ENCODE assay signal across 32 mouse cellular contexts in genomic region chr14:78048674-78049073, GRCm38 (mm10). TPM values are rescaled to one million over a fixed set of nuclear protein-coding genes. Genes with fewer than 3 reads are reported as not detected.
DNase-seq lines count a peak whose midpoint lies in the region; ATAC-seq and TF ChIP-seq lines count a peak whose summit lies in the region.
"Had no signal": no experiment of that assay in that cellular context is flagged by ENCODE, and none has a peak within 500 bp of the region (broad histone marks: within the 10 kb centered on the region; RNA-seq: fewer than 3 reads in every experiment).

No protein-coding gene starts in this region.

- H3K4me3 ChIP-seq in intestine, postnatal 0 days (ENCODE audit: low read depth, low read length) = no peak overlapping the region
- H3K4me3 ChIP-seq in intestine, embryonic 16.5 days (ENCODE audit: low read length) = no peak overlapping the region
- no peak overlapping the region for H3K4me3 ChIP-seq in lung, postnatal 0 days (ENCODE audit: low read depth, low read length)
- no peak overlapping the region for H3K4me3 ChIP-seq in neural tube, embryonic 13.5 days
- H3K4me3 ChIP-seq: embryonic facial prominence, embryonic 12.5 days; embryonic facial prominence, embryonic 15.5 days; gastrocnemius, adult 2 months; heart, embryonic 13.5 days had no signal

- H3K36me3 ChIP-seq in intestine, postnatal 0 days (ENCODE audit: control insufficient read depth, insufficient read depth) = no peaks in the 10 kb centered on the region
- no peaks in the 10 kb centered on the region for H3K36me3 ChIP-seq in intestine, embryonic 16.5 days (ENCODE audit: control insufficient read depth, insufficient read depth, low read length)
- no peaks in the 10 kb centered on the region for H3K36me3 ChIP-seq in lung, postnatal 0 days (ENCODE audit: insufficient read depth, low read length)
- no peaks in the 10 kb centered on the region for H3K36me3 ChIP-seq in neural tube, embryonic 13.5 days
- H3K36me3 ChIP-seq: embryonic facial prominence, embryonic 12.5 days; embryonic facial prominence, embryonic 15.5 days; G1E; heart, embryonic 13.5 days had no signal

- DNase-seq in lung, postnatal 0 days (ENCODE audit: low spot score) = peak; percentile 55
- no peak for DNase-seq in lung, postnatal 10 days
- no peak for DNase-seq in neural tube, embryonic 10.5 days (ENCODE audit: extremely low spot score, low spot score)
- DNase-seq in left cerebral cortex, postnatal 4 days = no peak
- DNase-seq: adrenal gland, postnatal 10 days; adrenal gland, postnatal 36 days; B cell, adult 2 months; cerebellum, adult 18-20 months; cerebellum, adult 9-10 months; cerebellum, postnatal 14 days; forebrain, postnatal 0 days; gastrocnemius, adult 2 months; gastrocnemius, postnatal 14 days; heart, adult 18-20 months; heart, postnatal 14 days; heart, postnatal 4 days had no signal

- H3K4me1 ChIP-seq in intestine, postnatal 0 days (replicated peaks; ENCODE audit: control insufficient read depth, insufficient read depth, low read length) = no peaks in the 10 kb centered on the region
- H3K4me1 ChIP-seq in intestine, embryonic 16.5 days (ENCODE audit: control insufficient read depth, insufficient read depth, low read length) = no peaks in the 10 kb centered on the region
- no peaks in the 10 kb centered on the region for H3K4me1 ChIP-seq in lung, postnatal 0 days (ENCODE audit: insufficient read depth, low read depth, low read length)
- peaks cover 20% of the 10 kb centered on the region for H3K4me1 ChIP-seq in neural tube, embryonic 13.5 days (replicated peaks)
- H3K4me1 ChIP-seq: embryonic facial prominence, embryonic 12.5 days; embryonic facial prominence, embryonic 15.5 days; heart, embryonic 13.5 days had no signal

- H3K9me3 ChIP-seq in intestine, postnatal 0 days (ENCODE audit: control insufficient read depth) = no peaks in the 10 kb centered on the region
- H3K9me3 ChIP-seq in intestine, embryonic 16.5 days (ENCODE audit: control insufficient read depth, low read length) = no peaks in the 10 kb centered on the region
- H3K9me3 ChIP-seq in lung, postnatal 0 days (ENCODE audit: low read length) = no peaks in the 10 kb centered on the region
- no peaks in the 10 kb centered on the region for H3K9me3 ChIP-seq in neural tube, embryonic 13.5 days
- H3K9me3 ChIP-seq: embryonic facial prominence, embryonic 12.5 days; embryonic facial prominence, embryonic 15.5 days; heart, embryonic 13.5 days had no signal

- H3K27ac ChIP-seq in intestine, postnatal 0 days (ENCODE audit: low read depth, low read length) = no peak overlapping the region
- no peak overlapping the region for H3K27ac ChIP-seq in intestine, embryonic 16.5 days (ENCODE audit: low read length)
- no peak overlapping the region for H3K27ac ChIP-seq in lung, postnatal 0 days (ENCODE audit: low read length)
- H3K27ac ChIP-seq in neural tube, embryonic 13.5 days (replicated peaks) = peak overlapping the region; percentile 63
- H3K27ac ChIP-seq: embryonic facial prominence, embryonic 12.5 days; embryonic facial prominence, embryonic 15.5 days; gastrocnemius, adult 2 months; heart, embryonic 13.5 days; hindbrain, embryonic 14.5 days had no signal

- no peak for TF ChIP-seq EP300 in lung, postnatal 0 days (IDR thresholded peaks at IDR 0.05)

- ATAC-seq in intestine, postnatal 0 days = no peak
- ATAC-seq in intestine, embryonic 16.5 days = no peak
- ATAC-seq in lung, postnatal 0 days = peak; percentile 52
- ATAC-seq in neural tube, embryonic 13.5 days (ENCODE audit: low read depth) = no peak
- ATAC-seq: forebrain, embryonic 14.5 days; forebrain, postnatal 0 days; Patski had no signal

- intact Hi-C loops in left cerebral cortex, postnatal 4 days (cut with DNase I) = no loop called here

- no peak overlapping the region for H3K4me2 ChIP-seq in intestine, postnatal 0 days (replicated peaks; ENCODE audit: low read depth)
- no peak overlapping the region for H3K4me2 ChIP-seq in intestine, embryonic 16.5 days (ENCODE audit: low read depth, low read length)
- H3K4me2 ChIP-seq in lung, postnatal 0 days (replicated peaks; ENCODE audit: low read depth, low read length) = no peak overlapping the region
- H3K4me2 ChIP-seq in neural tube, embryonic 13.5 days = no peak overlapping the region
- H3K4me2 ChIP-seq: embryonic facial prominence, embryonic 12.5 days; embryonic facial prominence, embryonic 15.5 days; heart, embryonic 13.5 days; hindbrain, embryonic 14.5 days had no signal

- peak; percentile 44 for TF ChIP-seq CTCF in intestine, postnatal 0 days (IDR thresholded peaks at IDR 0.05; ENCODE audit: low read depth)
- TF ChIP-seq CTCF in lung, postnatal 0 days (IDR thresholded peaks at IDR 0.05) = no peak

- no peak overlapping the region for H3K9ac ChIP-seq in intestine, postnatal 0 days (ENCODE audit: low read depth, low read length)
- H3K9ac ChIP-seq in intestine, embryonic 16.5 days (ENCODE audit: low read depth, low read length) = no peak overlapping the region
- H3K9ac ChIP-seq in lung, postnatal 0 days (replicated peaks; ENCODE audit: low read depth) = no peak overlapping the region
- no peak overlapping the region for H3K9ac ChIP-seq in neural tube, embryonic 13.5 days
- H3K9ac ChIP-seq: embryonic facial prominence, embryonic 12.5 days; embryonic facial prominence, embryonic 15.5 days; forebrain, postnatal 0 days; heart, embryonic 13.5 days; hindbrain, embryonic 14.5 days had no signal

- 57% methylated on average over 4 of the region's 4 CpGs for WGBS in intestine, postnatal 0 days
- WGBS in intestine, embryonic 16.5 days = 62% methylated on average over 4 of the region's 4 CpGs
- WGBS in lung, postnatal 0 days = 39% methylated on average over 4 of the region's 4 CpGs
- 78% methylated on average over 4 of the region's 4 CpGs for WGBS in neural tube, embryonic 13.5 days

- no peaks in the 10 kb centered on the region for H3K27me3 ChIP-seq in intestine, postnatal 0 days (replicated peaks; ENCODE audit: control insufficient read depth, insufficient read depth, low read length)
- no peaks in the 10 kb centered on the region for H3K27me3 ChIP-seq in intestine, embryonic 16.5 days (replicated peaks; ENCODE audit: control insufficient read depth, insufficient read depth, low read length)
- no peaks in the 10 kb centered on the region for H3K27me3 ChIP-seq in lung, postnatal 0 days (replicated peaks; ENCODE audit: insufficient read depth, low read length)
- no peaks in the 10 kb centered on the region for H3K27me3 ChIP-seq in neural tube, embryonic 13.5 days
- H3K27me3 ChIP-seq: CH12.LX; embryonic facial prominence, embryonic 12.5 days; embryonic facial prominence, embryonic 15.5 days; heart, embryonic 13.5 days had no signal

RNA-seq across cellular contexts. Expression of gene Fam216b, which starts 40.1 kb away (rescaled TPM):
- 0.09 TPM in 1 of 2 replicates, not detected in the other for polyA plus RNA-seq in intestine, postnatal 0 days (2015; fragmentation: Nextera tagmentation; extraction: Ambion mirVana)
- not detected in 2 replicates for polyA plus RNA-seq in intestine, embryonic 16.5 days (2015; fragmentation: Nextera tagmentation; extraction: Ambion mirVana)
- polyA plus RNA-seq in lung, postnatal 0 days (2015; fragmentation: Nextera tagmentation; extraction: Ambion mirVana) = 6.6 and 7.7 TPM in 2 replicates
- polyA plus RNA-seq in neural tube, embryonic 13.5 days (2015; fragmentation: Nextera tagmentation; extraction: Ambion mirVana) = 0.18 TPM in 1 of 2 replicates, not detected in the other
- 1 to 10 TPM in 1 of 2 experiments, under 1 TPM in 1; 0.77 to 1.7 TPM for total RNA-seq in left cerebral cortex, postnatal 4 days (2021)
- total RNA-seq: adrenal gland, adult 18-20 months; adrenal gland, postnatal 10 days; adrenal gland, postnatal 36 days; CH12.LX; common myeloid progenitor, adult 5-6 weeks; gastrocnemius, adult 2 months; gastrocnemius, postnatal 14 days; gastrocnemius, postnatal 4 days had no signal
- polyA plus RNA-seq: embryonic facial prominence, embryonic 12.5 days; forebrain, embryonic 11.5 days; G1E; heart, embryonic 13.5 days; hindbrain, embryonic 11.5 days; Patski had no signal
